Mouse (Mus musculus): ENCODE results near the gene Cdc5l. TPM values are rescaled to one million over a fixed set of nuclear protein-coding genes. Genes with fewer than 3 reads are reported as not detected.

Cdc5l gene
- total RNA-seq (2012; rRNA removed) (45.2 and 52.6 TPM in 2 replicates), total RNA-seq (2014; rRNA removed) (58.9 and 62.4 TPM in 2 replicates), polyA plus RNA-seq (2012; ENCODE audit: insufficient read length, low read depth) (66.3 and 69.6 TPM in 2 replicates)

DNA sequence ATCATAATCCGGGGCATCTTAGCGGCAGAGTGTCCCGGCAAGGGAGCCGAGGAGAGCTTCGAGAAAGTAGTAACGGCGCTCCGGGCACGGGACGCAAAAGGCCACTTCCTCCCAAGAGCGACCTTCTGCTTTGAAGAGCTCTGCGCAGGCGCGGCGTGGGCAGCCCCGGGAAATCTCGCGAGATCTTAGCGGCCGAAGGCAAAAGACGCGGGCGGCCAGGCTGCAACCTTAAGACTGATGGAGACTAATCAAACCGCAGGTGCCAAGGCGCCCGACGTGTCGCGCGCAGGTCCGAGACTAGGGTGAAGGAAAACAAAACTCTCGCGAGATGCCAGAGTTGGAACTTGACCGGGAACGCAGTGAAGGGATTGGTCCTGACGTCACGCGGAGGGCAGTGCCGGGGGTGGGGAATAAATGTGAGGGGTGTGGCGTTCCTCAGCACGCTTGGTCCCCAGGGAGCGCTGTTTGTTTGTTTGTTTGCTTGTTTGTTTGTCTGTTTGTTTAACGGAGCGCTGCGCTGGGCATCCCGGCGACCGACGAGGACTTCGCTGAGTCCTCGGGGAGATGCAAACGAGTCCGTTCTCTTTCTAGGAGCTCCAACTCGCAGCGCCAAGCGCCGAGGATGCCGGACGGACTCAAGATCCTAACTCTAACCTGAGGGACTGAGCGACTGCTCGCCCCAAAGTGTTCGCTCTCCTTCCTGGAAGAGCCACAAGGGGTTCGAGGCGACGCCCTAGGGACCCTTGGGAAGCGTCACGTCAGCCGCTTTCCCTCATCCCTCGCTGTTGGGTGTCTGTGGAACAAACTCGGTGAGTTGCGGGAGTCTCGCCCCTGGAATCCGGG, at the start of gene Cdc5l:
TSS of gene Cdc5l (minus strand) at position 319 of the 843 bp plus-strand sequence.
- dilution Hi-C loops (cut with MboI; ENCODE audit: extremely low pct_ligation_motif_present, extremely low pct_unique_long_range_greater_than_20kb, low sequenced_read_pairs): no loop called here
- peak within 1 kb of the TSS; percentile 77 for H3K9ac ChIP-seq (ENCODE audit: insufficient read depth, low read depth)

DNA sequence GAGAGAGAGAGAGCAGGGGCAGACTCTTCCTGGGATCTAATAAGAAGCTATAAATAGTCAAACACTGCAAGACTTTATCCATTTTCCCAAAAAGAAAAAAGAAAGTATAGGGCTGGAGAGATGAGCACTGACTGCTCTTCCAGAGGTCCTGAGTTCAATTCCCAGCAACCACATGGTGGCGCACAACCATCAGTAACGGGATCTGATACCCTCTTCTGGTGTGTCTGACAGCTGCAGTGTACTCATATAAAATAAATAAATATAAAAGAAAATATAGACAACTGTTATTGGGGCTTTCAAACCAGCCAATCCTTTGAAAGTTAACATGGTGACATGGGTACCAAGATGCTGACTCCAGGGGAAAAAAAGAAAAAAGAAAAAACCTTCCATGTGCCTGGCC, 46.9 kb upstream of the Cdc5l start:
- Histone ChIP-seq H3K4me2 (ENCODE audit: insufficient read depth, low read depth, poor library complexity, severe bottlenecking) (no peak overlapping the region), H3K27me3 (replicated peaks) (peaks cover 6% of the 10 kb centered on the region), H3K4me3 (replicated peaks in 1 of 3; ENCODE audit: low read depth in 2 of 3, low read length in 2 of 3, poor library complexity in 1 of 3) (no peak overlapping the region), H3K36me3 (replicated peaks in 1 of 2; ENCODE audit: control insufficient read depth in 1 of 2, insufficient read depth in 1 of 2, low read length in 1 of 2) (no peaks in the 10 kb centered on the region), H3K9ac (ENCODE audit: insufficient read depth, low read depth) (no peak overlapping the region), H3K9me3 (replicated peaks; ENCODE audit: low read length) (peaks cover 4% of the 10 kb centered on the region), H3K4me1 (ENCODE audit: control insufficient read depth in 1 of 2, insufficient read depth in 2 of 2) (peaks cover 5 to 21% of the 10 kb centered on the region in 2 experiments; a peak in 3 of 4 replicates), H3K79me2 (replicated peaks; ENCODE audit: control insufficient read depth, extremely low read depth, insufficient read depth, poor library complexity, severe bottlenecking) (no peaks in the 10 kb centered on the region), H3K27ac (ENCODE audit: insufficient read depth, low read depth) (no peak overlapping the region)
- in situ Hi-C loops (cut with MboI; ENCODE audit: low pct_ligation_motif_present, low pct_unique_long_range_greater_than_20kb, low sequenced_read_pairs) (loop anchor here (25.0 kb wide), 1 partner anchor 182 kb away; the partner anchor contains the start of gene Capn11), dilution Hi-C loops (cut with MboI; ENCODE audit: extremely low pct_ligation_motif_present, extremely low pct_unique_long_range_greater_than_20kb, low sequenced_read_pairs) (no loop called here)
- TF ChIP-seq CTCF (conservative IDR thresholded peaks at IDR 0.05 in 1 of 2, IDR thresholded peaks at IDR 0.05 in 1 of 2; ENCODE audit: low read depth in 2 of 2, low read length in 2 of 2) (peak; percentile 20 to 80; a peak in 2 of 4 replicates), CHD2 (IDR thresholded peaks at IDR 0.05; ENCODE audit: low read length) (no peak), SMC3 (IDR thresholded peaks at IDR 0.05; ENCODE audit: low read depth, low read length) (peak; percentile 64), USF1 (IDR thresholded peaks at IDR 0.05; ENCODE audit: low read depth, low read length) (no peak), GABPA (IDR thresholded peaks at IDR 0.05; ENCODE audit: insufficient replicate concordance, low read depth, low read length) (no peak), RAD21 (IDR thresholded peaks at IDR 0.05; ENCODE audit: low read depth, low read length) (peak; percentile 61)
- DNase-seq (ENCODE audit: extremely low read depth): peak; percentile 34

More for the DNA sequence above, at the start of gene Cdc5l:
- peak within 1 kb of the TSS; percentile 97 for H3K4me2 ChIP-seq (ENCODE audit: insufficient read depth, low read depth, poor library complexity, severe bottlenecking)
- H3K4me1 ChIP-seq (ENCODE audit: control insufficient read depth in 1 of 2, insufficient read depth in 2 of 2): peaks cover 3 to 27% of the 10 kb centered on the region in 2 experiments
- DNase-seq (ENCODE audit: extremely low read depth): peak; percentile 99
- TF ChIP-seq RCOR1 (conservative IDR thresholded peaks at IDR 0.05; ENCODE audit: low read depth, low read length): no peak
- TF ChIP-seq ZMIZ1 (IDR thresholded peaks at IDR 0.05; ENCODE audit: low read depth, low read length): no peak
- no peak for TF ChIP-seq ZKSCAN1 (IDR thresholded peaks at IDR 0.05; ENCODE audit: borderline replicate concordance, low read depth, low read length)
- TF ChIP-seq SIN3A (IDR thresholded peaks at IDR 0.05; ENCODE audit: low read length): peak; percentile 40
- TF ChIP-seq ZC3H11A (IDR thresholded peaks at IDR 0.05; ENCODE audit: low read depth, low read length): no peak
- no peak for TF ChIP-seq PAX5 (IDR thresholded peaks at IDR 0.05; ENCODE audit: low read length)
- no peak for TF ChIP-seq JUN (IDR thresholded peaks at IDR 0.05; ENCODE audit: insufficient read depth, low read depth, low read length)
- TF ChIP-seq MXI1 (IDR thresholded peaks at IDR 0.05; ENCODE audit: low read depth, low read length): no peak
- TF ChIP-seq ELF1 (IDR thresholded peaks at IDR 0.05; ENCODE audit: low read depth, low read length): peak; percentile 80
- no peak for TF ChIP-seq MYC (IDR thresholded peaks at IDR 0.05; ENCODE audit: low read depth, low read length)
- peak; percentile 83 for TF ChIP-seq TBP (conservative IDR thresholded peaks at IDR 0.05; ENCODE audit: low read depth, low read length)
- TF ChIP-seq ZNF384 (IDR thresholded peaks at IDR 0.05; ENCODE audit: low read depth, low read length): no peak
- no peak for TF ChIP-seq RAD21 (IDR thresholded peaks at IDR 0.05; ENCODE audit: low read depth, low read length)
- TF ChIP-seq IRF4 (IDR thresholded peaks at IDR 0.05; ENCODE audit: low read depth, low read length): 0 out of 2 replicates have a peak, but pooled peaks have one; percentile 17
- peak; percentile 97 for TF ChIP-seq NELFE (IDR thresholded peaks at IDR 0.05; ENCODE audit: low read depth, low read length)
- TF ChIP-seq CTCF (conservative IDR thresholded peaks at IDR 0.05 in 1 of 2, IDR thresholded peaks at IDR 0.05 in 1 of 2; ENCODE audit: low read depth in 2 of 2, low read length in 2 of 2): no peak
- TF ChIP-seq POLR2A (IDR thresholded peaks at IDR 0.05; ENCODE audit: low read depth, low read length): peak; percentile 99
- no peak for TF ChIP-seq MAX (IDR thresholded peaks at IDR 0.05; ENCODE audit: low read length)
- TF ChIP-seq TCF12 (IDR thresholded peaks at IDR 0.05; ENCODE audit: low read depth, low read length): peak; percentile 76
- peak; percentile 99 for TF ChIP-seq CHD2 (IDR thresholded peaks at IDR 0.05; ENCODE audit: low read length)
- TF ChIP-seq KAT2A (IDR thresholded peaks at IDR 0.05; ENCODE audit: insufficient replicate concordance, low read length): peak; percentile 49; the same call in 1 of the 2 replicates
- TF ChIP-seq NRF1 (IDR thresholded peaks at IDR 0.05; ENCODE audit: low read depth, low read length): peak; percentile 90
- no peak for TF ChIP-seq MAFK (IDR thresholded peaks at IDR 0.05; ENCODE audit: insufficient replicate concordance, low read length)
- peak; percentile 73 for TF ChIP-seq HCFC1 (IDR thresholded peaks at IDR 0.05; ENCODE audit: low read depth, low read length)
- peak; percentile 86; the same call in 1 of the 2 replicates for TF ChIP-seq POLR2AphosphoS2 (IDR thresholded peaks at IDR 0.05; ENCODE audit: low read depth, low read length)
- TF ChIP-seq BHLHE40 (IDR thresholded peaks at IDR 0.05; ENCODE audit: low read depth, low read length): peak; percentile 71
- H3K27me3 ChIP-seq (replicated peaks): no peaks in the 10 kb centered on the region
- peak within 1 kb of the TSS; percentile 87 for H3K27ac ChIP-seq (ENCODE audit: insufficient read depth, low read depth)
- H3K4me3 ChIP-seq (replicated peaks in 1 of 3; ENCODE audit: low read depth in 2 of 3, low read length in 2 of 3, poor library complexity in 1 of 3): peak within 1 kb of the TSS; percentile 72 to 95 (median 87)
- no peaks in the 10 kb centered on the region for H3K9me3 ChIP-seq (replicated peaks; ENCODE audit: low read length)
- peaks cover 0 to 7% of the 10 kb centered on the region in 2 experiments for H3K36me3 ChIP-seq (replicated peaks in 1 of 2; ENCODE audit: control insufficient read depth in 1 of 2, insufficient read depth in 1 of 2, low read length in 1 of 2)
- in situ Hi-C loops (cut with MboI; ENCODE audit: low pct_ligation_motif_present, low pct_unique_long_range_greater_than_20kb, low sequenced_read_pairs): no loop called here
- peaks cover 36% of the 10 kb centered on the region for H3K79me2 ChIP-seq (replicated peaks; ENCODE audit: control insufficient read depth, extremely low read depth, insufficient read depth, poor library complexity, severe bottlenecking)

All from CH12.LX (cell line).